Mouse (Mus musculus) intestine, embryonic 16.5 days (tissue): ENCODE data around the gene Btnl9. TPM values are rescaled to one million over a fixed set of nuclear protein-coding genes. Genes with fewer than 3 reads are reported as not detected.

Experiments used
- ATAC-seq: fragments of 200-750 bp; cut with Nextera tagmentation; 2 replicates; pipeline ENCODE4 v1.8.0; 2017; ENCODE audit warnings: moderate TSS enrichment, moderate library complexity
- H3K27ac ChIP-seq: fragments of 300-500 bp; sonication (generic); 2 replicates; pipeline ENCODE4 v1.5.1; 2014; ENCODE audit warnings: mild to moderate bottlenecking, low read length
- H3K27me3 ChIP-seq: fragments of 300-500 bp; sonication (generic); replicated peaks from 2 replicates; pipeline ENCODE4 v1.6.1; 2014; ENCODE audit warnings: low read length, control low read depth, mixed read lengths; ENCODE audit not compliant: control insufficient read depth, insufficient read depth
- H3K36me3 ChIP-seq: fragments of 300-500 bp; sonication (generic); 2 replicates; pipeline ENCODE4 v1.6.1; 2014; ENCODE audit warnings: low read length, control low read depth; ENCODE audit not compliant: control insufficient read depth, insufficient read depth
- H3K4me1 ChIP-seq: fragments of 300-500 bp; sonication (generic); 2 replicates; pipeline ENCODE4 v1.6.1; 2014; ENCODE audit warnings: low read length, control low read depth, mixed read lengths; ENCODE audit not compliant: control insufficient read depth, insufficient read depth
- H3K4me2 ChIP-seq: fragments of 300-500 bp; sonication (generic); 2 replicates; pipeline ENCODE4 v1.6.1; 2014; ENCODE audit warnings: low read depth, low read length, control low read depth
- H3K4me3 ChIP-seq: fragments of 300-500 bp; sonication (generic); 2 replicates; pipeline ENCODE4 v1.5.1; 2014; ENCODE audit warnings: mild to moderate bottlenecking, low read length
- H3K9ac ChIP-seq: fragments of 300-500 bp; sonication (generic); 2 replicates; pipeline ENCODE4 v1.6.1; 2014; ENCODE audit warnings: low read depth, low read length
- H3K9me3 ChIP-seq: fragments of 300-500 bp; sonication (generic); 2 replicates; pipeline ENCODE4 v1.6.1; 2016; ENCODE audit warnings: low read length, control low read depth; ENCODE audit not compliant: control insufficient read depth
- WGBS: fragments of 180-500 bp; shearing (Covaris S2); extraction: QIAGEN DNeasy Blood & Tissue Kit; methylation state at CpG from one replicate; pipeline ENCODE4 v1.1.7; 2014; 5-methylcytosine and 5-hydroxymethylcytosine counted together
- polyA plus RNA-seq: library from polyadenylated mRNA; unstranded; fragments of >200 nt; fragmentation: Nextera tagmentation; extraction: Ambion mirVana; gene quantifications from 2 replicates; pipeline ENCODE4 v1.2.1, GENCODE M21; 2015

Gene Btnl9
- polyA plus RNA-seq, result 1.6 TPM in 2 replicates

GRCm38 (mm10) chr11:49186955-49187488 lies at the start of gene Btnl9:
TSS of gene Btnl9 (minus strand) at chr11:49187159.
- ATAC-seq, result no peak
- no peak within 1 kb of the TSS for H3K4me3 ChIP-seq
- H3K4me2 ChIP-seq, result no peak within 1 kb of the TSS
- no peaks in the 10 kb centered on the region for H3K4me1 ChIP-seq
- no peaks in the 10 kb centered on the region for H3K36me3 ChIP-seq
- H3K9ac ChIP-seq, result no peak within 1 kb of the TSS
- no peaks in the 10 kb centered on the region for H3K27me3 ChIP-seq
- 80% methylated on average over 8 of the region's 8 CpGs for WGBS
- H3K27ac ChIP-seq, result no peak within 1 kb of the TSS
- no peaks in the 10 kb centered on the region for H3K9me3 ChIP-seq

GRCm38 (mm10) chr11:49235459-49236207 lies 48.7 kb upstream of the Btnl9 start:
- Histone ChIP-seq H3K27ac (no peak overlapping the region), H3K9ac (no peak overlapping the region), H3K9me3 (no peaks in the 10 kb centered on the region), H3K4me1 (peaks cover 9% of the 10 kb centered on the region), H3K4me2 (no peak overlapping the region), H3K4me3 (no peak overlapping the region), H3K36me3 (no peaks in the 10 kb centered on the region), H3K27me3 (no peaks in the 10 kb centered on the region)
- WGBS, result 68% methylated on average over 3 of the region's 3 CpGs
- no peak for ATAC-seq

- H3K4me1 ChIP-seq, result peaks cover 9% of the 10 kb centered on the region
Observed at GRCm38 (mm10) chr11:49232781-49233180, 45.8 kb upstream of the Btnl9 start.

GRCm38 (mm10) chr11:49224455-49224854 lies 37.5 kb upstream of the Btnl9 start:
- 58% methylated on average over 1 of the region's 1 CpGs for WGBS
- Histone ChIP-seq H3K4me3 (no peak overlapping the region), H3K4me2 (no peak overlapping the region), H3K27ac (no peak overlapping the region), H3K9ac (no peak overlapping the region), H3K9me3 (no peaks in the 10 kb centered on the region), H3K4me1 (no peaks in the 10 kb centered on the region), H3K36me3 (no peaks in the 10 kb centered on the region), H3K27me3 (no peaks in the 10 kb centered on the region)
- no peak for ATAC-seq

More at GRCm38 (mm10) chr11:49232781-49233180, 45.8 kb upstream of the Btnl9 start:
- Histone ChIP-seq H3K9ac (no peak overlapping the region), H3K9me3 (no peaks in the 10 kb centered on the region), H3K4me2 (no peak overlapping the region), H3K27ac (no peak overlapping the region), H3K27me3 (no peaks in the 10 kb centered on the region), H3K4me3 (no peak overlapping the region), H3K36me3 (no peaks in the 10 kb centered on the region)
- WGBS, result 83% methylated on average over 3 of the region's 3 CpGs
- ATAC-seq, result no peak

GRCm38 (mm10) chr11:49219271-49219670 lies 32.3 kb upstream of the Btnl9 start:
- no peak overlapping the region for H3K9ac ChIP-seq
- no peak overlapping the region for H3K27ac ChIP-seq
- no peak overlapping the region for H3K4me3 ChIP-seq
- no peak overlapping the region for H3K4me2 ChIP-seq
- no peaks in the 10 kb centered on the region for H3K9me3 ChIP-seq
- peaks cover 19% of the 10 kb centered on the region for H3K36me3 ChIP-seq
- H3K27me3 ChIP-seq, result no peaks in the 10 kb centered on the region
- no peaks in the 10 kb centered on the region for H3K4me1 ChIP-seq
- no peak for ATAC-seq
- WGBS, result 88% methylated on average over 2 of the region's 2 CpGs

GRCm38 (mm10) chr11:49213505-49213904 lies 26.5 kb upstream of the Btnl9 start:
- Histone ChIP-seq H3K9me3 (no peaks in the 10 kb centered on the region), H3K27ac (no peak overlapping the region), H3K27me3 (no peaks in the 10 kb centered on the region), H3K9ac (no peak overlapping the region), H3K4me1 (no peaks in the 10 kb centered on the region), H3K4me3 (no peak overlapping the region), H3K36me3 (peaks cover 19% of the 10 kb centered on the region), H3K4me2 (no peak overlapping the region)
- 98% methylated on average over 1 of the region's 1 CpGs for WGBS
- ATAC-seq, result no peak

- Histone ChIP-seq H3K27me3 (no peaks in the 10 kb centered on the region), H3K27ac (no peak overlapping the region), H3K9me3 (no peaks in the 10 kb centered on the region), H3K36me3 (peaks cover 19% of the 10 kb centered on the region), H3K4me3 (no peak overlapping the region), H3K9ac (no peak overlapping the region), H3K4me2 (no peak overlapping the region), H3K4me1 (no peaks in the 10 kb centered on the region)
- ATAC-seq, result no peak
Observed at GRCm38 (mm10) chr11:49212577-49212976, 25.6 kb upstream of the Btnl9 start.

GRCm38 (mm10) chr11:49207495-49207894 lies 20.5 kb upstream of the Btnl9 start:
- peaks cover 5% of the 10 kb centered on the region for H3K4me1 ChIP-seq
- H3K9me3 ChIP-seq, result no peaks in the 10 kb centered on the region
- WGBS, result 100% methylated on average over 1 of the region's 1 CpGs
- H3K4me2 ChIP-seq, result no peak overlapping the region
- H3K27ac ChIP-seq, result no peak overlapping the region
- H3K36me3 ChIP-seq, result no peaks in the 10 kb centered on the region
- H3K9ac ChIP-seq, result no peak overlapping the region
- H3K4me3 ChIP-seq, result no peak overlapping the region
- H3K27me3 ChIP-seq, result no peaks in the 10 kb centered on the region
- no peak for ATAC-seq

- Histone ChIP-seq H3K4me1 (peaks cover 5% of the 10 kb centered on the region), H3K27ac (no peak overlapping the region), H3K36me3 (no peaks in the 10 kb centered on the region), H3K4me2 (peak overlapping the region; percentile 87; the same call in 1 of the 2 replicates), H3K4me3 (no peak overlapping the region), H3K9ac (no peak overlapping the region), H3K9me3 (no peaks in the 10 kb centered on the region), H3K27me3 (no peaks in the 10 kb centered on the region)
- 82% methylated on average over 6 of the region's 6 CpGs for WGBS
- no peak for ATAC-seq
Observed at GRCm38 (mm10) chr11:49205080-49205590, 18.2 kb upstream of the Btnl9 start.
